25 mouse cellular contexts compared by ENCODE assay signal in the genomic region with DNA sequence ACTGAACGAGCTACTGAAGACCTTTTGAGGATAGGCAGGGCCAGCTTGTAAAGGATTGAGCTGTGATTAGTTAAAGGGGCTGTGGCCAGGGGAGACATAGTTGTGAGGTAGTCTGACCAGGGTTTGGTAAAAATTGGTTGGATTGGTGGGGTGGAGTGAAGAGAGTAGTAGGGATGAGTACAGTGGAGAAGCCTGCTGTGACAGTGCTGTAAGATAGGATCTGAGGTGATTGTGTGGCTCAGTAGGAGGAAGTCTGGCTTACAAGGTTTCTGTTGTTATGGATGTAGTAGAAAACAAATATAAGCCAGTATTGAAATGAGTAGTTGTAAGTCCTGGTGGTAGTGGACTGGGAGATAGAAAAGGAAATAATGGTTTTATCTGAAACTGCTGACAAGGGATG.
"Had no signal": no experiment of that assay in that cellular context is flagged by ENCODE, and none has a peak within 500 bp of the region (broad histone marks: within the 10 kb centered on the region; RNA-seq: fewer than 3 reads in every experiment).

No protein-coding gene starts in this region.

- H3K4me1 ChIP-seq: embryonic facial prominence, embryonic 10.5 days; embryonic facial prominence, embryonic 12.5 days; embryonic facial prominence, embryonic 13.5 days; embryonic facial prominence, embryonic 15.5 days; forebrain, embryonic 10.5 days; forebrain, embryonic 12.5 days; forebrain, embryonic 13.5 days; forebrain, embryonic 15.5 days; heart, embryonic 10.5 days had no signal

- H3K9ac ChIP-seq: embryonic facial prominence, embryonic 12.5 days; embryonic facial prominence, embryonic 13.5 days; embryonic facial prominence, embryonic 15.5 days; forebrain, embryonic 12.5 days; forebrain, embryonic 13.5 days; forebrain, embryonic 15.5 days; forebrain, postnatal 0 days had no signal

- H3K27me3 ChIP-seq: embryonic facial prominence, embryonic 12.5 days; embryonic facial prominence, embryonic 13.5 days; embryonic facial prominence, embryonic 15.5 days; forebrain, embryonic 12.5 days; forebrain, embryonic 13.5 days; forebrain, embryonic 15.5 days had no signal

- H3K27ac ChIP-seq: embryonic facial prominence, embryonic 10.5 days; embryonic facial prominence, embryonic 12.5 days; embryonic facial prominence, embryonic 13.5 days; embryonic facial prominence, embryonic 15.5 days; forebrain, embryonic 10.5 days; forebrain, embryonic 12.5 days; forebrain, embryonic 13.5 days; forebrain, embryonic 15.5 days; gastrocnemius, adult 2 months; heart, embryonic 10.5 days had no signal

- DNase-seq: cerebellum, adult 9-10 months; cerebellum, adult 9-11 months; cerebellum, postnatal 10 days; cerebellum, postnatal 14 days; cerebellum, postnatal 25 days; cerebellum, postnatal 36 days; embryo, embryonic 11 days; forebrain, postnatal 0 days; gastrocnemius, adult 2 months; gastrocnemius, postnatal 10 days; gastrocnemius, postnatal 14 days; gastrocnemius, postnatal 25 days; gastrocnemius, postnatal 36 days; heart, adult 11 months; heart, adult 18-20 months had no signal

- H3K4me3 ChIP-seq: embryonic facial prominence, embryonic 10.5 days; embryonic facial prominence, embryonic 12.5 days; embryonic facial prominence, embryonic 13.5 days; embryonic facial prominence, embryonic 15.5 days; erythroblast, embryonic 14.5 days; forebrain, embryonic 10.5 days; forebrain, embryonic 12.5 days; forebrain, embryonic 13.5 days; forebrain, embryonic 15.5 days; gastrocnemius, adult 2 months; heart, embryonic 10.5 days had no signal
